ENCODE assay signal across 8 mouse cellular contexts in the genomic region with DNA sequence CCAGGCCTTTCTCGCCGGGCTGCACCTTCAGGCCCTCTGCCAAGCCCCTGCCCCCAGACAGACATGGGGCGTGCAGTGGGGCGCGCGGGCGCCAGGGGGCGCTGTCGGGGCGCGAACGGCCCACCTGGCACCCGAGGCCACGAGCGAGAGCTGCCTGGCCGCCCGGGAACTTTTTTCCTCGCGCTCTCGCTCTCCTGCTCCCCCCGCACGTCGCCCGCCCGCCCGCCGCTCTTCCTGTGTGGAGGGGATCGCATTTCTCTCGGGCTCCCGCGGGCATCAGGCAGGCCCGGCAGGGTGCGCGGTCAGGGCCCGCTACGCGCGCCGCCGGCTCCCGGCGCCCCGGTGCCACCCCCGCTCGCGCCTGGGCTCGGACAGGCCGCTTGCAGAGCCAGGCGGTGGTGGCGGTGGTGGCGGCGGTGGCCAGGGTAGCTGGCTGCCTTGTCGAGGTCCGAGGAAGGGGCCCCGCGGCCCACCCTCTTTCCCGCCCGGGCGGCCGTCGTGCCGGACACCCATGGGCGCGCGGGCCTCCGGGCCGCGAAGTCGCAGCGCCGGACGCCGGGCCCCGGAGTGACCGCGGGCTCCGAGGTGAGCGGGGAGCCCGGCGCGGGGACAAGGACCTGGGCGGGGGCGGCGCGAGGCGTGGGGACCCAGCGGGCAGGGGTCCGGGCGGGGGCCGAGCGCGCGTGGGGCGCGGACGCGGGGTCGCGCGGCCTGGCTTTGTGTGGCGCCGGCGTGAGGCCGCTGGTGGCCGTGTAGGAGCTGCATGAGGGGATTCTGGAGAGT. TPM values are rescaled to one million over a fixed set of nuclear protein-coding genes. Genes with fewer than 3 reads are reported as not detected.
DNase-seq lines count a peak whose midpoint lies in the region; ATAC-seq and TF ChIP-seq lines count a peak whose summit lies in the region.

A gene (plus strand): TSS at position 204 of the 783 bp plus-strand sequence.

- no peak for DNase-seq in Patski (ENCODE audit: low read depth, low spot score)
- DNase-seq in gastrocnemius, adult 2 months = peak; percentile 94
- DNase-seq in left cerebral cortex, adult 18-20 months (ENCODE audit: low spot score in 2 of 2) = peak; percentile 92 to 93
- peak; percentile 81 for DNase-seq in retina, postnatal 7 days (ENCODE audit: low read depth, low spot score)
- peak; percentile 90 for DNase-seq in urinary bladder, adult 2 months (ENCODE audit: low spot score)

- intact Hi-C loops in gastrocnemius, adult 2 months (cut with DNase I) = loop anchor here (2.0 to 5.0 kb wide), 4 partner anchors 37 to 312 kb away; a partner anchor contains a TSS

- CTCF ChIA-PET in Patski (lab: Charles Lee) = interaction anchor here (0.6 to 2.2 kb wide), 8 partner anchors 37 to 307 kb away, joined by 3 to 8 read pairs (median 3); a partner anchor contains a TSS

- H3K4me2 ChIP-seq in hindbrain, embryonic 16.5 days (ENCODE audit: low read length) = peak within 1 kb of the TSS; percentile 91

- H3K4me1 ChIP-seq in hindbrain, embryonic 16.5 days (ENCODE audit: control insufficient read depth, insufficient read depth, low read depth, low read length) = peaks cover 35% of the 10 kb centered on the region

- peaks cover 37% of the 10 kb centered on the region for H3K79me2 ChIP-seq in macrophage (ENCODE audit: inconsistent target)

- H3K36me3 ChIP-seq in hindbrain, embryonic 16.5 days (ENCODE audit: control insufficient read depth, insufficient read depth, low read length) = no peaks in the 10 kb centered on the region
- no peaks in the 10 kb centered on the region for H3K36me3 ChIP-seq in macrophage (ENCODE audit: inconsistent target)

- ATAC-seq in Patski = peak; percentile 55
- ATAC-seq in common myeloid progenitor, adult 5-6 weeks (replicated peaks; ENCODE audit: low read depth, poor library complexity, severe bottlenecking) = peak; percentile 37
- peak; percentile 84 for ATAC-seq in hindbrain, embryonic 16.5 days

- H3K27me3 ChIP-seq in Patski = no peaks in the 10 kb centered on the region
- no peaks in the 10 kb centered on the region for H3K27me3 ChIP-seq in hindbrain, embryonic 16.5 days (replicated peaks; ENCODE audit: control insufficient read depth, insufficient read depth, low read length)

- POLR2A ChIA-PET in Patski (lab: Charles Lee) = interaction anchor here (1.0 to 2.4 kb wide), 10 partner anchors 10 to 96 kb away, joined by 3 to 15 read pairs (median 4); no protein-coding TSS in a partner anchor

- WGBS in hindbrain, embryonic 16.5 days = under 1% methylated on average over 73 of the region's 105 CpGs
- under 1% methylated on average over 91 of the region's 105 CpGs for WGBS in macrophage (ENCODE audit: missing documents)

- H3K9ac ChIP-seq in hindbrain, embryonic 16.5 days (ENCODE audit: low read depth, low read length) = peak within 1 kb of the TSS; percentile 100

- peak within 1 kb of the TSS; percentile 97 for H3K4me3 ChIP-seq in gastrocnemius, adult 2 months
- peak within 1 kb of the TSS; percentile 98 for H3K4me3 ChIP-seq in hindbrain, embryonic 16.5 days (ENCODE audit: low read length)
- peak within 1 kb of the TSS; percentile 42 for H3K4me3 ChIP-seq in macrophage (ENCODE audit: inconsistent target)

- no peaks in the 10 kb centered on the region for H3K9me3 ChIP-seq in hindbrain, embryonic 16.5 days (ENCODE audit: control insufficient read depth, low read length)

- peak within 1 kb of the TSS; percentile 95 for H3K27ac ChIP-seq in gastrocnemius, adult 2 months
- peak within 1 kb of the TSS; percentile 98 for H3K27ac ChIP-seq in hindbrain, embryonic 16.5 days (ENCODE audit: low read depth, low read length)
- H3K27ac ChIP-seq in macrophage = peak within 1 kb of the TSS; percentile 46

- peak; percentile 100 for TF ChIP-seq CTCF in Patski (IDR thresholded peaks at IDR 0.05)
- peak; percentile 100; the same call in 1 of the 2 replicates for TF ChIP-seq CTCF in gastrocnemius, adult 2 months (IDR thresholded peaks at IDR 0.05)

- in situ Hi-C loops in Patski (cut with MboI; ENCODE audit: low pct_unique_long_range_greater_than_20kb) = loop anchor here (5.0 kb wide), 1 partner anchor 37 kb away; no protein-coding TSS in a partner anchor

RNA-seq across cellular contexts. Expression of the gene that starts here (rescaled TPM):
- 40.3 TPM for polyA plus RNA-seq in Patski (2021)
- 15.5 and 21.1 TPM in 2 replicates for total RNA-seq in common myeloid progenitor, adult 5-6 weeks (2017)
- total RNA-seq in gastrocnemius, adult 2 months (2021) = 10 to 100 TPM; 23.8 to 27.3 TPM
- 24.3 and 28.0 TPM in 2 replicates for polyA plus RNA-seq in hindbrain, embryonic 16.5 days (2015; fragmentation: Nextera tagmentation; extraction: Ambion mirVana)
- total RNA-seq in left cerebral cortex, adult 18-20 months (2021) = 10 to 100 TPM; 74.0 to 76.1 TPM
- 100 to 1,000 TPM in 1 of 26 experiments, 10 to 100 TPM in 25; 31.4 to 101 (median 64.9) TPM for total RNA-seq in macrophage (2018; cell fraction: chromatin; rRNA removed)
- total RNA-seq in macrophage (2018; cell fraction: cytosol; rRNA removed) = 10 to 100 TPM in 13 of 26 experiments, 1 to 10 TPM in 13; 5.1 to 17.0 (median 10.1) TPM
- total RNA-seq in macrophage (2018; cell fraction: nucleus; rRNA removed) = 10 to 100 TPM; 15.6 to 76.1 (median 39.9) TPM
- polyA plus RNA-seq in macrophage (2018) = 10.5 to 12.9 TPM (median 11.0 TPM) in 3 replicates
- 35.1 and 45.3 TPM in 2 replicates for polyA plus RNA-seq in urinary bladder, adult 2 months (2012; rRNA removed)

Comparison
In these comparisons a context has a peak if more than half of its experiments do, and no peak if none do; other contexts are left out.
1. H3K27ac ChIP-seq: peak in every context shown above with its lines; median percentile 98 in hindbrain, embryonic 16.5 days; 95 in gastrocnemius, adult 2 months; 46 in macrophage.
2. H3K4me3 ChIP-seq: peak in every context shown above with its lines; median percentile 98 in hindbrain, embryonic 16.5 days; 97 in gastrocnemius, adult 2 months; 42 in macrophage.